Comparison of ENCODE assay signal across 18 mouse cellular contexts in genomic region chr4:148312296-148313116, GRCm38 (mm10). TPM values are rescaled to one million over a fixed set of nuclear protein-coding genes. Genes with fewer than 3 reads are reported as not detected.
DNase-seq lines count a peak whose midpoint lies in the region; ATAC-seq lines count a peak whose summit lies in the region.
"Had no signal": no experiment of that assay in that cellular context is flagged by ENCODE, and none has a peak within 500 bp of the region (broad histone marks: within the 10 kb centered on the region; RNA-seq: fewer than 3 reads in every experiment).

No protein-coding gene starts in this region.

- H3K9me3 ChIP-seq in embryonic facial prominence, embryonic 11.5 days (replicated peaks; ENCODE audit: control insufficient read depth, low read length) = no peaks in the 10 kb centered on the region
- no peaks in the 10 kb centered on the region for H3K9me3 ChIP-seq in embryonic facial prominence, embryonic 10.5 days
- no peaks in the 10 kb centered on the region for H3K9me3 ChIP-seq in embryonic facial prominence, embryonic 13.5 days
- H3K9me3 ChIP-seq in midbrain, embryonic 10.5 days (replicated peaks) = no peaks in the 10 kb centered on the region
- H3K9me3 ChIP-seq in neural tube, embryonic 12.5 days = no peaks in the 10 kb centered on the region
- H3K9me3 ChIP-seq: heart, embryonic 13.5 days; limb, embryonic 15.5 days had no signal

- peak; percentile 47; the same call in 1 of the 2 replicates for ATAC-seq in embryonic facial prominence, embryonic 11.5 days (replicated peaks; ENCODE audit: insufficient number of reproducible peaks, low FRiP score, low TSS enrichment, low read depth)
- 0 out of 2 replicates have a peak, but pooled peaks have one; percentile 52 for ATAC-seq in embryonic facial prominence, embryonic 13.5 days (ENCODE audit: insufficient number of reproducible peaks, insufficient read depth, low FRiP score, low TSS enrichment, low read depth)
- peak; percentile 77 for ATAC-seq in neural tube, embryonic 12.5 days (ENCODE audit: low FRiP score, low read depth)
- ATAC-seq: liver, postnatal 0 days had no signal

- DNase-seq in embryonic facial prominence, embryonic 11.5 days (ENCODE audit: low spot score) = no peak
- DNase-seq in embryonic facial prominence, embryonic 10.5 days (ENCODE audit: low spot score) = no peak
- DNase-seq in midbrain, embryonic 10.5 days (ENCODE audit: low spot score) = no peak
- DNase-seq in thymus, postnatal 0 days (ENCODE audit: low spot score) = no peak
- no peak for DNase-seq in kidney, adult 8-10 months
- no peak for DNase-seq in ovary, postnatal 10 days (ENCODE audit: low spot score)
- DNase-seq: cerebellum, adult 9-11 months; heart, adult 11 months; heart, postnatal 36 days; kidney, adult 18-20 months; kidney, postnatal 36 days; liver, postnatal 0 days; thymus, postnatal 36 days had no signal

- WGBS in embryonic facial prominence, embryonic 11.5 days = 67% methylated on average over 16 of the region's 16 CpGs
- WGBS in embryonic facial prominence, embryonic 10.5 days = 73% methylated on average over 16 of the region's 16 CpGs
- 61% methylated on average over 16 of the region's 16 CpGs for WGBS in embryonic facial prominence, embryonic 13.5 days
- WGBS in midbrain, embryonic 10.5 days = 82% methylated on average over 16 of the region's 16 CpGs
- WGBS in neural tube, embryonic 12.5 days = 44% methylated on average over 16 of the region's 16 CpGs

- H3K27ac ChIP-seq in embryonic facial prominence, embryonic 11.5 days (replicated peaks; ENCODE audit: low read depth, low read length) = no peak overlapping the region
- H3K27ac ChIP-seq in embryonic facial prominence, embryonic 10.5 days (replicated peaks) = no peak overlapping the region
- H3K27ac ChIP-seq in embryonic facial prominence, embryonic 13.5 days = no peak overlapping the region
- H3K27ac ChIP-seq in midbrain, embryonic 10.5 days (replicated peaks) = peak overlapping the region; percentile 50; the same call in 1 of the 2 replicates
- no peak overlapping the region for H3K27ac ChIP-seq in neural tube, embryonic 12.5 days
- H3K27ac ChIP-seq: heart, embryonic 13.5 days; limb, embryonic 15.5 days had no signal

- no peak overlapping the region for H3K4me2 ChIP-seq in embryonic facial prominence, embryonic 11.5 days (ENCODE audit: low read depth, low read length)
- no peak overlapping the region for H3K4me2 ChIP-seq in embryonic facial prominence, embryonic 13.5 days
- H3K4me2 ChIP-seq in neural tube, embryonic 12.5 days (replicated peaks) = no peak overlapping the region; the same call in 1 of the 2 replicates
- H3K4me2 ChIP-seq: heart, embryonic 13.5 days; limb, embryonic 15.5 days had no signal

- H3K9ac ChIP-seq in embryonic facial prominence, embryonic 11.5 days (replicated peaks; ENCODE audit: low read length) = no peak overlapping the region
- no peak overlapping the region for H3K9ac ChIP-seq in embryonic facial prominence, embryonic 13.5 days
- no peak overlapping the region for H3K9ac ChIP-seq in neural tube, embryonic 12.5 days
- H3K9ac ChIP-seq: heart, embryonic 13.5 days; limb, embryonic 15.5 days; liver, postnatal 0 days had no signal

- no peak overlapping the region for H3K4me3 ChIP-seq in embryonic facial prominence, embryonic 11.5 days (ENCODE audit: low read depth, low read length)
- H3K4me3 ChIP-seq in embryonic facial prominence, embryonic 10.5 days = no peak overlapping the region
- H3K4me3 ChIP-seq in embryonic facial prominence, embryonic 13.5 days = no peak overlapping the region
- H3K4me3 ChIP-seq in midbrain, embryonic 10.5 days = no peak overlapping the region
- H3K4me3 ChIP-seq in neural tube, embryonic 12.5 days = no peak overlapping the region
- H3K4me3 ChIP-seq: erythroblast, embryonic 14.5 days; heart, embryonic 13.5 days; limb, embryonic 15.5 days had no signal

- H3K27me3 ChIP-seq in embryonic facial prominence, embryonic 11.5 days (ENCODE audit: control insufficient read depth, insufficient read depth, low read length) = no peaks in the 10 kb centered on the region
- H3K27me3 ChIP-seq in embryonic facial prominence, embryonic 10.5 days (replicated peaks; ENCODE audit: low read depth, poor library complexity, severe bottlenecking) = 0 out of 2 replicates have a peak, but pooled peaks cover 8% of the 10 kb centered on the region
- peaks cover 6% of the 10 kb centered on the region; the same call in 1 of the 2 replicates for H3K27me3 ChIP-seq in embryonic facial prominence, embryonic 13.5 days
- H3K27me3 ChIP-seq in midbrain, embryonic 10.5 days (ENCODE audit: low read depth, poor library complexity, severe bottlenecking) = peaks cover 9% of the 10 kb centered on the region; the same call in 1 of the 2 replicates
- H3K27me3 ChIP-seq in neural tube, embryonic 12.5 days (replicated peaks) = no peaks in the 10 kb centered on the region; the same call in 1 of the 2 replicates

- H3K36me3 ChIP-seq in embryonic facial prominence, embryonic 11.5 days (replicated peaks; ENCODE audit: control insufficient read depth, insufficient read depth, low read depth, low read length) = no peaks in the 10 kb centered on the region
- H3K36me3 ChIP-seq in embryonic facial prominence, embryonic 10.5 days (replicated peaks) = no peaks in the 10 kb centered on the region
- H3K36me3 ChIP-seq in embryonic facial prominence, embryonic 13.5 days = no peaks in the 10 kb centered on the region
- no peaks in the 10 kb centered on the region for H3K36me3 ChIP-seq in midbrain, embryonic 10.5 days
- no peaks in the 10 kb centered on the region for H3K36me3 ChIP-seq in neural tube, embryonic 12.5 days
- H3K36me3 ChIP-seq: heart, embryonic 13.5 days; limb, embryonic 15.5 days had no signal

- no peaks in the 10 kb centered on the region; the same call in 1 of the 2 replicates for H3K4me1 ChIP-seq in embryonic facial prominence, embryonic 11.5 days (ENCODE audit: control insufficient read depth, insufficient read depth, low read length)
- peaks cover 21% of the 10 kb centered on the region for H3K4me1 ChIP-seq in embryonic facial prominence, embryonic 10.5 days
- H3K4me1 ChIP-seq in embryonic facial prominence, embryonic 13.5 days = no peaks in the 10 kb centered on the region
- H3K4me1 ChIP-seq in midbrain, embryonic 10.5 days = peaks cover 41% of the 10 kb centered on the region
- peaks cover 42% of the 10 kb centered on the region for H3K4me1 ChIP-seq in neural tube, embryonic 12.5 days
- H3K4me1 ChIP-seq: limb, embryonic 15.5 days had no signal

RNA-seq across cellular contexts. Expression of gene Disp3, which starts 24.7 kb away (rescaled TPM):
- polyA plus RNA-seq in embryonic facial prominence, embryonic 11.5 days (2014; fragmentation: Nextera tagmentation; extraction: Ambion mirVana) = 0.86 and 1.1 TPM in 2 replicates
- 1.1 and 1.7 TPM in 2 replicates for polyA plus RNA-seq in embryonic facial prominence, embryonic 10.5 days (2016; fragmentation: Nextera tagmentation; extraction: Ambion mirVana)
- polyA plus RNA-seq in embryonic facial prominence, embryonic 13.5 days (2015; fragmentation: Nextera tagmentation; extraction: Ambion mirVana) = 0.35 and 0.39 TPM in 2 replicates
- polyA plus RNA-seq in midbrain, embryonic 10.5 days (2016; fragmentation: Nextera tagmentation; extraction: Ambion mirVana) = 3.2 and 3.7 TPM in 2 replicates
- polyA plus RNA-seq in neural tube, embryonic 12.5 days (2016; fragmentation: Nextera tagmentation; extraction: Ambion mirVana) = 17.7 and 21.3 TPM in 2 replicates
- not detected in 2 replicates for polyA plus RNA-seq in thymus, postnatal 0 days (2015; fragmentation: Nextera tagmentation; extraction: Ambion mirVana)
- polyA plus RNA-seq: erythroblast, embryonic 14.5 days; liver, postnatal 0 days had no signal
